Mouse (Mus musculus): ENCODE measurements at regions not wholly inside any gene's neighbourhood (a gene's known extent, or its start where the extent isn't known, plus 50 kb on each side); places are given as distances from the start of the nearest gene placed in this dataset.
"Not testable (repeated sequence)": the region's sequence is repeated elsewhere in the genome, so short reads cannot be mapped to it uniquely, and the experiment has no call there.

GRCm38 (mm10) chr8:112427721-112428389 lies 142.0 kb upstream of the Cntnap4 start:
- in situ Hi-C loops (cut with MboI, MseI) = no loop called here

GRCm38 (mm10) chr8:112411968-112412367 lies 157.9 kb upstream of the Cntnap4 start:
- in situ Hi-C loops (cut with MboI, MseI) = no loop called here

- in situ Hi-C loops (cut with MboI, MseI) = no loop called here
These were observed 158.6 kb upstream of the Cntnap4 start for GRCm38 (mm10) chr8:112411213-112411612.

- in situ Hi-C loops (cut with MboI, MseI) = no loop called here
These were observed 161.6 kb upstream of the Cntnap4 start for GRCm38 (mm10) chr8:112408211-112408735.

GRCm38 (mm10) chr8:112404087-112404486 lies 165.8 kb upstream of the Cntnap4 start:
- in situ Hi-C loops (cut with MboI, MseI) = no loop called here

- in situ Hi-C loops (cut with MboI, MseI) = no loop called here
These were observed 172.4 kb upstream of the Cntnap4 start for GRCm38 (mm10) chr8:112397438-112397837.

- in situ Hi-C loops (cut with MboI, MseI) = no loop called here
These were observed 179.7 kb upstream of the Cntnap4 start for GRCm38 (mm10) chr8:112390108-112390507.

- in situ Hi-C loops (cut with MboI, MseI) = no loop called here
These were observed 221.5 kb upstream of the Cntnap4 start for GRCm38 (mm10) chr8:112348323-112348722.

GRCm38 (mm10) chr8:112333171-112333570 lies 236.7 kb upstream of the Cntnap4 start:
- in situ Hi-C loops (cut with MboI, MseI) = no loop called here

GRCm38 (mm10) chr8:112332021-112332420 lies 237.8 kb upstream of the Cntnap4 start:
- in situ Hi-C loops (cut with MboI, MseI) = no loop called here

GRCm38 (mm10) chr8:112309816-112310215 lies 260.0 kb upstream of the Cntnap4 start:
- in situ Hi-C loops (cut with MboI, MseI) = no loop called here

GRCm38 (mm10) chr8:112308354-112308753 lies 261.5 kb upstream of the Cntnap4 start:
- in situ Hi-C loops (cut with MboI, MseI) = no loop called here

GRCm38 (mm10) chr8:112297021-112297420 lies 272.8 kb upstream of the Cntnap4 start:
- in situ Hi-C loops (cut with MboI, MseI) = no loop called here

- in situ Hi-C loops (cut with MboI, MseI) = no loop called here
These were observed 268.5 kb upstream of the Gm6793 start for GRCm38 (mm10) chr8:112283316-112283715.

GRCm38 (mm10) chr8:112269598-112269997 lies 254.8 kb upstream of the Gm6793 start:
- in situ Hi-C loops (cut with MboI, MseI) = no loop called here

- in situ Hi-C loops (cut with MboI, MseI) = no loop called here
These were observed 254.4 kb upstream of the Gm6793 start for GRCm38 (mm10) chr8:112269214-112269566.

- in situ Hi-C loops (cut with MboI, MseI) = no loop called here
These were observed 253.8 kb upstream of the Gm6793 start for GRCm38 (mm10) chr8:112268544-112269213.

GRCm38 (mm10) chr8:112257922-112258475 lies 243.2 kb upstream of the Gm6793 start:
- in situ Hi-C loops (cut with MboI, MseI) = no loop called here

- in situ Hi-C loops (cut with MboI, MseI) = no loop called here
These were observed 242.6 kb upstream of the Gm6793 start for GRCm38 (mm10) chr8:112257311-112257894.

- in situ Hi-C loops (cut with MboI, MseI) = not testable (repeated sequence)
These were observed 231.8 kb upstream of the Gm6793 start for GRCm38 (mm10) chr8:112246629-112247028.

- in situ Hi-C loops (cut with MboI, MseI) = no loop called here
These were observed 223.8 kb upstream of the Gm6793 start for GRCm38 (mm10) chr8:112238681-112239080.

GRCm38 (mm10) chr8:112236751-112237150 lies 221.9 kb upstream of the Gm6793 start:
- in situ Hi-C loops (cut with MboI, MseI) = not testable (repeated sequence)
